Mouse (Mus musculus) forebrain, embryonic 14.5 days (tissue): ENCODE data around the gene Erbb4. TPM values are rescaled to one million over a fixed set of nuclear protein-coding genes. Genes with fewer than 3 reads are reported as not detected.

ENCODE experiments used
- ATAC-seq: fragments of 200-750 bp; cut with Nextera tagmentation; 2 replicates; pipeline ENCODE4 v1.8.0; 2017; ENCODE audit warnings: mild to moderate bottlenecking, moderate library complexity
- DNase-seq: peaks from one replicate; pipeline ENCODE4 v3.0.0-alpha.2; 2015; ENCODE audit warnings: low spot score
- H3K27ac ChIP-seq: fragments of 300-500 bp; sonication (generic); 2 replicates; pipeline ENCODE4 v1.5.1; 2014; ENCODE audit warnings: low read depth, mild to moderate bottlenecking, control low read depth, low read length, moderate library complexity
- H3K27me3 ChIP-seq: fragments of 300-500 bp; sonication (generic); replicated peaks from 2 replicates; pipeline ENCODE4 v1.6.1; 2014; ENCODE audit warnings: low read length, control low read depth, mixed read lengths; ENCODE audit not compliant: control insufficient read depth, insufficient read depth
- H3K36me3 ChIP-seq: fragments of 300-500 bp; sonication (generic); 2 replicates; pipeline ENCODE4 v1.6.1; 2014; ENCODE audit warnings: low read length, control low read depth; ENCODE audit not compliant: control insufficient read depth, insufficient read depth
- H3K4me1 ChIP-seq: fragments of 300-500 bp; sonication (generic); 2 replicates; pipeline ENCODE4 v1.6.1; 2014; ENCODE audit warnings: antibody characterized with exemption, low read length, control low read depth; ENCODE audit not compliant: control insufficient read depth, insufficient read depth
- H3K4me2 ChIP-seq: fragments of 300-500 bp; sonication (generic); 2 replicates; pipeline ENCODE4 v1.6.1; 2014; ENCODE audit warnings: mild to moderate bottlenecking, control low read depth, low read length
- H3K4me3 ChIP-seq: fragments of 300-500 bp; sonication (generic); 2 replicates; pipeline ENCODE4 v1.5.1; 2014; ENCODE audit warnings: low read depth, low read length, control low read depth
- H3K9ac ChIP-seq: fragments of 300-500 bp; sonication (generic); 2 replicates; pipeline ENCODE4 v1.6.1; 2014; ENCODE audit warnings: mild to moderate bottlenecking, low read length, control low read depth, moderate library complexity
- H3K9me3 ChIP-seq: fragments of 300-500 bp; sonication (generic); replicated peaks from 2 replicates; pipeline ENCODE4 v1.6.1; 2016; ENCODE audit warnings: low read length, control low read depth, mixed read lengths; ENCODE audit not compliant: control insufficient read depth
- WGBS: fragments of 180-500 bp; shearing (Covaris S2); extraction: QIAGEN DNeasy Blood & Tissue Kit; methylation state at CpG from one replicate; pipeline ENCODE4 v1.1.7; 2014; 5-methylcytosine and 5-hydroxymethylcytosine counted together
- polyA plus RNA-seq: library from polyadenylated mRNA; unstranded; fragments of >200 nt; fragmentation: Nextera tagmentation; extraction: Ambion mirVana; gene quantifications from 2 replicates; pipeline ENCODE4 v1.2.1, GENCODE M21; 2014

Erbb4 gene
- polyA plus RNA-seq, 1 experiment from 2014 or later: 8.4 TPM

- Histone ChIP-seq H3K9ac (no peak overlapping the region), H3K4me1 (no peaks in the 10 kb centered on the region), H3K9me3 (no peaks in the 10 kb centered on the region), H3K4me3 (no peak overlapping the region), H3K36me3 (no peaks in the 10 kb centered on the region), H3K4me2 (no peak overlapping the region), H3K27me3 (no peaks in the 10 kb centered on the region), H3K27ac (no peak overlapping the region)
- ATAC-seq: no peak
- WGBS: 70% methylated on average over 3 of the region's 3 CpGs
- peak; percentile 55 for DNase-seq
These were observed 1053.1 kb downstream of the Erbb4 start for GRCm38 (mm10) chr1:68054715-68055114.

GRCm38 (mm10) chr1:68049856-68050255, 1058.0 kb downstream of the Erbb4 start:
- no peak overlapping the region for H3K9ac ChIP-seq
- no peaks in the 10 kb centered on the region for H3K9me3 ChIP-seq
- peaks cover 5% of the 10 kb centered on the region; the same call in 1 of the 2 replicates for H3K4me1 ChIP-seq
- no peak overlapping the region; the same call in 1 of the 2 replicates for H3K27ac ChIP-seq
- WGBS: 73% methylated on average over 6 of the region's 6 CpGs
- H3K27me3 ChIP-seq: no peaks in the 10 kb centered on the region
- H3K4me2 ChIP-seq: no peak overlapping the region
- ATAC-seq (no peak), DNase-seq (no peak)
- no peak overlapping the region for H3K4me3 ChIP-seq
- H3K36me3 ChIP-seq: no peaks in the 10 kb centered on the region

- no peak overlapping the region for H3K4me3 ChIP-seq
- peak overlapping the region; percentile 40 for H3K4me2 ChIP-seq
- DNase-seq (peak; percentile 79), ATAC-seq (peak; percentile 84)
- peaks cover 5% of the 10 kb centered on the region; the same call in 1 of the 2 replicates for H3K4me1 ChIP-seq
- H3K9ac ChIP-seq: no peak overlapping the region
- H3K27me3 ChIP-seq: no peaks in the 10 kb centered on the region
- peak overlapping the region; percentile 28; the same call in 1 of the 2 replicates for H3K27ac ChIP-seq
- 2% methylated on average over 5 of the region's 5 CpGs for WGBS
- no peaks in the 10 kb centered on the region for H3K36me3 ChIP-seq
- no peaks in the 10 kb centered on the region for H3K9me3 ChIP-seq
These were observed 1060.7 kb downstream of the Erbb4 start for GRCm38 (mm10) chr1:68047139-68047538.

DNA sequence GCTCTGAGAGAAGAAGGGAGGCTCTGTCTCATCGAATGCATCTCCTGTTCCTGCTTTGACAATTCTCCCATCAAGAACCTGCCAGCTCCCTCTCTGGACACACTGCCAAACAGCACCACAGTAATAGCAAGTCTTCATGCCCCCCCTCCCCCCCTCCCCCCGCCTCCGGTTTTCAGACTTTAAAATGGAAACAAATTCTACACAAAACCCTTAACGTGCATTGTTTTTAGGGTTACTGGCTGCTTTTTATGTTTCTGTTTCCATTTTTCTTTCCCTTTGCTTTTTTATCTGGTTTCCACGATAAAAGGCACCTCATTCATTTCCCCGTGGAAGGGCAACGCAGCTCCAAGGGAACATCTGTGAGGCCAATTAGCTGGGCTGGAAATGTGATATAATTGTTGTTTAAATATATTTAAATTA, 1061.3 kb downstream of the Erbb4 start:
- Histone ChIP-seq H3K4me3 (peak overlapping the region; percentile 13), H3K9ac (no peak overlapping the region), H3K9me3 (no peaks in the 10 kb centered on the region), H3K36me3 (no peaks in the 10 kb centered on the region), H3K27ac (no peak overlapping the region; the same call in 1 of the 2 replicates), H3K27me3 (no peaks in the 10 kb centered on the region), H3K4me2 (peak overlapping the region; percentile 40), H3K4me1 (peaks cover 5% of the 10 kb centered on the region; the same call in 1 of the 2 replicates)
- DNase-seq (peak; percentile 81), ATAC-seq (peak; percentile 86)
- under 1% methylated on average over 7 of the region's 7 CpGs for WGBS

DNA sequence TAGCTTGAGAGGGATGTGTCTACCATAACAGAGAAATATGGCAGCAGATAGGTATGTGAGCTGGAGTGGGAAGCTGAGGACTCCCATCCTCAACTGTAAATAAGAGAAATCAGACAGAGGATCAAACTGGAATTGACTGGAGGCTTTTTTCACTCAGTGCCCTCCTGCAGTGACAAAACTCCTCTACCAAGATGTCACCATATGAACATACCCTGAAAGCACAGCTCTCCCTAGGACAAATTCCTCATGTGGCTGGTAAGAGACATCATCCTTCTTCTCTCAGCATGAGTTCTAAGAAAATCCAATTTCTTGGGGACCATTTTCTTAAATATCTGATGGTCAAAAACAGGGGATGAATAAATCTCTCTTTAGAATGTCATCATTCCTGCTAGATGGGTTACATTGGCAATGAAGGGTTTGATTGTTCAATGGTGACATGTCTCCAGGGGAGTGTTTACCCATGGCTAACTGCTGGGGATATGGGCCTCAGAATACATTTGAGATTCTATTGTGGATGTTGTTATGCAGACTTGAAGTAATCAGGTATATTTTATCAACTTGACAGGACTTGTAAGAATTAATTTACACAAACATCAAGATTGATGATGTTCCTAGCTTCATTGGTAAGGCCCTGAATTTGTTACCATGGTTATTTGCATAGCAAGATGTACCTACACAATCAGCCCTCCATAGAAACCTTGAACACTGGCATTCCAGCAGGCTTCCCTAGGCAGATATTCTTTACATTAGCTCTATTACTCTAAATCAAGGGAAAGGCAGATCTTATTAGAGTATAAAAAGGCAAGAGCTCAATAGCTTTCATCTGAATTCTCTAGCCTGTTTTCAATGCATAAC, 1083.5 kb downstream of the Erbb4 start:
- DNase-seq (no peak), ATAC-seq (no peak)
- Histone ChIP-seq H3K4me3 (no peak overlapping the region), H3K4me2 (no peak overlapping the region), H3K27ac (no peak overlapping the region), H3K9ac (no peak overlapping the region), H3K4me1 (no peaks in the 10 kb centered on the region), H3K9me3 (no peaks in the 10 kb centered on the region), H3K36me3 (no peaks in the 10 kb centered on the region), H3K27me3 (no peaks in the 10 kb centered on the region)

GRCm38 (mm10) chr1:68020020-68020419, 1087.8 kb downstream of the Erbb4 start:
- H3K9ac ChIP-seq: no peak overlapping the region
- H3K4me2 ChIP-seq: no peak overlapping the region
- 91% methylated on average over 1 of the region's 1 CpGs for WGBS
- no peak overlapping the region for H3K27ac ChIP-seq
- H3K36me3 ChIP-seq: no peaks in the 10 kb centered on the region
- H3K27me3 ChIP-seq: no peaks in the 10 kb centered on the region
- H3K4me3 ChIP-seq: no peak overlapping the region
- ATAC-seq: no peak
- no peaks in the 10 kb centered on the region for H3K4me1 ChIP-seq
- H3K9me3 ChIP-seq: no peaks in the 10 kb centered on the region
- no peak for DNase-seq

DNA sequence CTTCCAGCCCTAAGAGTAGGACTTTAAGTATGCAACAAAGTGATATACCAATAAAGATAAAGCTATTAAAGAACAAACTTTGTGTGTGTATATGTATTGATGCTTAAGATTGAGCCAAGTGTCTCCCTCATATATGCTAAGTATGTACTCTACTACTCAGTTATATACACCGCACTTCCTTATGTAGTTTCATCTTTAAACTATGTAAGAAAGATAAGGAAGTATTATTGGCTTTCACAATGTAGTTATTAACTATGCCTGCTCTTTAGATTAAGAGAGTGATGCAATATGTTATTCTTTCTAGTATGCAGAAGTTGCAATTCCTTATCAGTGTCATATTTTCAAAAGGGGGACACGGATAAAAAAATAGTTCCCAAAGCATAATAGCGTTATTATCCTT, 1088.2 kb downstream of the Erbb4 start:
- Histone ChIP-seq H3K9me3 (no peaks in the 10 kb centered on the region), H3K4me1 (no peaks in the 10 kb centered on the region), H3K9ac (no peak overlapping the region), H3K36me3 (no peaks in the 10 kb centered on the region), H3K4me2 (no peak overlapping the region), H3K27me3 (no peaks in the 10 kb centered on the region), H3K4me3 (no peak overlapping the region), H3K27ac (no peak overlapping the region)
- ATAC-seq (no peak), DNase-seq (no peak)
- 88% methylated on average over 3 of the region's 3 CpGs for WGBS
